Mouse (Mus musculus) B cell, adult 2 months (primary cell): Measurements from ENCODE around the gene Cldnd2.

Source experiments
- DNase-seq, 2 experiments: peaks; one replicate each; pipeline ENCODE4 v3.0.0; 2022

Gene Cldnd2

GRCm38 (mm10) chr7:43447801-43448200, 7.2 kb downstream of the Cldnd2 start:
- no peak for DNase-seq

- no peak for DNase-seq
These were observed 7.7 kb downstream of the Cldnd2 start for GRCm38 (mm10) chr7:43448246-43448645.

- DNase-seq, result no peak
These were observed 9.2 kb downstream of the Cldnd2 start for GRCm38 (mm10) chr7:43449811-43450210.

- no peak for DNase-seq
These were observed 11.1 kb downstream of the Cldnd2 start for GRCm38 (mm10) chr7:43451726-43452125.

GRCm38 (mm10) chr7:43452609-43453008, 12.0 kb downstream of the Cldnd2 start:
- peak; percentile 58 to 65 for DNase-seq

- DNase-seq, result no peak
These were observed 13.2 kb downstream of the Cldnd2 start for GRCm38 (mm10) chr7:43453599-43454355.

GRCm38 (mm10) chr7:43454371-43454770, 13.8 kb downstream of the Cldnd2 start:
- no peak for DNase-seq

GRCm38 (mm10) chr7:43462851-43463250, 22.3 kb downstream of the Cldnd2 start, which contains the start of gene Vsig10l:
Gene Vsig10l (plus strand): TSS chr7:43463151.
- DNase-seq, result no peak

- no peak for DNase-seq
These were observed 23.4 kb downstream of the Cldnd2 start for GRCm38 (mm10) chr7:43463976-43464375.

GRCm38 (mm10) chr7:43464864-43465343, 24.3 kb downstream of the Cldnd2 start:
- DNase-seq, result no peak

- DNase-seq, result peak; percentile 96 to 97
These were observed 24.9 kb downstream of the Cldnd2 start for GRCm38 (mm10) chr7:43465344-43466098.

- DNase-seq, result peak; percentile 87 to 89
These were observed 25.6 kb downstream of the Cldnd2 start for GRCm38 (mm10) chr7:43466099-43466694.

GRCm38 (mm10) chr7:43470373-43470772, 29.8 kb downstream of the Cldnd2 start:
- peak; percentile 78 to 79 for DNase-seq

- peak; percentile 76 to 78 for DNase-seq
These were observed 35.1 kb downstream of the Cldnd2 start for GRCm38 (mm10) chr7:43475706-43476105.

- no peak for DNase-seq
These were observed 35.8 kb downstream of the Cldnd2 start for GRCm38 (mm10) chr7:43476376-43476775.

- no peak for DNase-seq
These were observed 40.6 kb downstream of the Cldnd2 start for GRCm38 (mm10) chr7:43481191-43481590.

GRCm38 (mm10) chr7:43482090-43482716, 41.6 kb downstream of the Cldnd2 start:
- no peak for DNase-seq

GRCm38 (mm10) chr7:43483236-43483635, 42.7 kb downstream of the Cldnd2 start:
- no peak for DNase-seq

GRCm38 (mm10) chr7:43488646-43489045, 48.1 kb downstream of the Cldnd2 start:
- DNase-seq, result no peak

GRCm38 (mm10) chr7:43489631-43490125, 49.1 kb downstream of the Cldnd2 start, which contains the start of gene Iglon5:
Gene Iglon5 (minus strand): TSS chr7:43490075.
- DNase-seq, result no peak

GRCm38 (mm10) chr7:43490182-43490584, 49.6 kb downstream of the Cldnd2 start:
- DNase-seq, result no peak

- no peak for DNase-seq
These were observed 50.3 kb downstream of the Cldnd2 start for GRCm38 (mm10) chr7:43490861-43491260.
